Comparison of ENCODE assay signal across 8 mouse cellular contexts in the genomic region with DNA sequence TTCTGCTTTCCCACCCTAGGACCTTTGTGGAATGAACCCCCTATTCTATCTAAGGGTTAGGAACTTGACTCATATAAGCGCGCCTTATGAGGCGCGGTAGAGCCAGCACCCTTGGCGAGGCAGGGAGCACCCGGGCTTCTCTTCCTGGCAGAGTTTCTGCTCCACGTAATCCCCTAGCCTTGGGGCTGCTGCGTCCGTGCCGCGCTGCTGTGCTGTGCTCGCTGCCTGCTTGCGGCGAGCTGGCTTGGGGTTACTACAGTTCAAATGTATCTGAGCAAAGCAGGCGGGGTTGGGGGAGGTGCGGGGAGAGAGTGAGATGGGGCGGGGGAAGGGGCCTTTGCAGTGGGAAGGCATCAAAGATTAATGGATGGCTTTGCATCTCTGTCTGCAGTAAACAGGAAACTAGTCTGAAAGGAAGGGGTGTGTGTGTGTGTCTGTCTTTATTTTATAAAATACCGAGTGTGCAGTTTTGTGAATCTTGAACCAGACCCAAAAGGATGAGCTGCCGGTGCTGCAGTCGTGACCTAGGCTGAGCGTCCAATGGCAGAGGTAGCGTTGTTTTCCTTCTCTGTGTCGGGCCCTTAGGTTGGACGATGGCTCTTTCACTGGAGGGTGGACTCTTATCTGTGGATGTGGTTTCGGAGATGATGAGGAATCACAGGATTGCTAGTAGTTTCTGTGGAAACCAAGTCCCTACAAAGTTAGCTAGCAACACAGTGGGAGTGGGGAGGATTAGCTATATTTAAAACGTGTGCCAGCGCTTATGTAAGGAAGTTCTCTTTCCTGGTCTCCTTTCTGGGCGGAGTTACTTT. TPM values are rescaled to one million over a fixed set of nuclear protein-coding genes. Genes with fewer than 3 reads are reported as not detected.
DNase-seq lines count a peak whose midpoint lies in the region; ATAC-seq and TF ChIP-seq lines count a peak whose summit lies in the region.

No protein-coding gene starts in this region.

- peak overlapping the region; percentile 95 for H3K4me3 ChIP-seq in forebrain, embryonic 11.5 days (ENCODE audit: low read depth, low read length)
- H3K4me3 ChIP-seq in heart, embryonic 16.5 days (ENCODE audit: low read length), result peak overlapping the region; percentile 96
- H3K4me3 ChIP-seq in liver, embryonic 15.5 days (replicated peaks), result peak overlapping the region; percentile 97
- H3K4me3 ChIP-seq in neural tube, embryonic 12.5 days, result peak overlapping the region; percentile 98
- peak overlapping the region; percentile 95 for H3K4me3 ChIP-seq in stomach, postnatal 0 days (ENCODE audit: low read depth, low read length)

- TF ChIP-seq CTCF in stomach, postnatal 0 days (IDR thresholded peaks at IDR 0.05; ENCODE audit: low read depth), result no peak

- peak overlapping the region; percentile 90 for H3K27ac ChIP-seq in forebrain, embryonic 11.5 days (ENCODE audit: low read depth, low read length)
- H3K27ac ChIP-seq in heart, embryonic 16.5 days (ENCODE audit: low read length), result peak overlapping the region; percentile 90
- peak overlapping the region; percentile 99 for H3K27ac ChIP-seq in liver, embryonic 15.5 days (replicated peaks)
- peak overlapping the region; percentile 87 for H3K27ac ChIP-seq in neural tube, embryonic 12.5 days
- peak overlapping the region; percentile 93 for H3K27ac ChIP-seq in stomach, postnatal 0 days (replicated peaks)

- ATAC-seq in CD4-positive, CD25-positive, alpha-beta regulatory T cell, adult 4 months, result peak; percentile 77
- peak; percentile 88 for ATAC-seq in forebrain, embryonic 11.5 days (replicated peaks; ENCODE audit: low FRiP score)
- peak; percentile 90 for ATAC-seq in heart, embryonic 16.5 days (replicated peaks; ENCODE audit: extremely low read depth, insufficient read depth, low FRiP score)
- peak; percentile 84 for ATAC-seq in liver, embryonic 15.5 days (ENCODE audit: insufficient read depth)
- peak; percentile 89 for ATAC-seq in neural tube, embryonic 12.5 days (ENCODE audit: low FRiP score, low read depth)
- peak; percentile 68 for ATAC-seq in stomach, postnatal 0 days (ENCODE audit: low FRiP score, low TSS enrichment)

- H3K9ac ChIP-seq in forebrain, embryonic 11.5 days (ENCODE audit: low read length), result peak overlapping the region; percentile 95
- H3K9ac ChIP-seq in heart, embryonic 16.5 days (ENCODE audit: low read length), result peak overlapping the region; percentile 98
- H3K9ac ChIP-seq in liver, embryonic 15.5 days, result peak overlapping the region; percentile 98
- peak overlapping the region; percentile 97 for H3K9ac ChIP-seq in neural tube, embryonic 12.5 days
- H3K9ac ChIP-seq in stomach, postnatal 0 days (ENCODE audit: low read length), result peak overlapping the region; percentile 84

- no peaks in the 10 kb centered on the region for H3K36me3 ChIP-seq in forebrain, embryonic 11.5 days (ENCODE audit: control insufficient read depth, insufficient read depth, low read length)
- peaks cover 5% of the 10 kb centered on the region for H3K36me3 ChIP-seq in heart, embryonic 16.5 days (ENCODE audit: control insufficient read depth, insufficient read depth)
- H3K36me3 ChIP-seq in liver, embryonic 15.5 days (replicated peaks), result peaks cover 25% of the 10 kb centered on the region
- peaks cover 6% of the 10 kb centered on the region for H3K36me3 ChIP-seq in neural tube, embryonic 12.5 days
- H3K36me3 ChIP-seq in stomach, postnatal 0 days (ENCODE audit: control insufficient read depth, insufficient read depth, low read length), result 0 out of 2 replicates have a peak, but pooled peaks cover 2% of the 10 kb centered on the region

- no peak for TF ChIP-seq EP300 in stomach, postnatal 0 days (optimal IDR thresholded peaks at IDR 0.05)

- under 1% methylated on average over 28 of the region's 28 CpGs for WGBS in forebrain, embryonic 11.5 days
- under 1% methylated on average over 28 of the region's 28 CpGs for WGBS in heart, embryonic 16.5 days
- under 1% methylated on average over 28 of the region's 28 CpGs for WGBS in liver, embryonic 15.5 days (ENCODE audit: insufficient replicate concordance)
- WGBS in neural tube, embryonic 12.5 days, result under 1% methylated on average over 28 of the region's 28 CpGs
- WGBS in stomach, postnatal 0 days, result 1% methylated on average over 28 of the region's 28 CpGs

- peak; percentile 54 for DNase-seq in c-Kit-positive CD71-negative TER-119-negative erythroid progenitor cells, embryonic 14.5 days (ENCODE audit: low read depth)
- peak; percentile 89 for DNase-seq in forebrain, embryonic 11.5 days (ENCODE audit: low spot score)
- peak; percentile 87 to 90 for DNase-seq in kidney, postnatal 36 days
- DNase-seq in stomach, postnatal 0 days (ENCODE audit: low spot score), result peak; percentile 68

- peak overlapping the region; percentile 90 for H3K4me2 ChIP-seq in forebrain, embryonic 11.5 days (ENCODE audit: low read depth, low read length, severe bottlenecking)
- peak overlapping the region; percentile 88 for H3K4me2 ChIP-seq in heart, embryonic 16.5 days (ENCODE audit: low read depth, low read length)
- H3K4me2 ChIP-seq in liver, embryonic 15.5 days, result peak overlapping the region; percentile 91
- peak overlapping the region; percentile 86 for H3K4me2 ChIP-seq in neural tube, embryonic 12.5 days (replicated peaks)
- H3K4me2 ChIP-seq in stomach, postnatal 0 days (replicated peaks; ENCODE audit: low read depth), result peak overlapping the region; percentile 78

- H3K4me1 ChIP-seq in forebrain, embryonic 11.5 days (replicated peaks; ENCODE audit: control insufficient read depth, insufficient read depth, low read length), result 0 out of 2 replicates have a peak, but pooled peaks cover 3% of the 10 kb centered on the region
- H3K4me1 ChIP-seq in heart, embryonic 16.5 days (ENCODE audit: control insufficient read depth, insufficient read depth, low read length), result peaks cover 17% of the 10 kb centered on the region
- H3K4me1 ChIP-seq in liver, embryonic 15.5 days (replicated peaks), result peaks cover 69% of the 10 kb centered on the region
- peaks cover 16% of the 10 kb centered on the region for H3K4me1 ChIP-seq in neural tube, embryonic 12.5 days
- H3K4me1 ChIP-seq in stomach, postnatal 0 days (replicated peaks; ENCODE audit: control insufficient read depth, insufficient read depth), result 0 out of 2 replicates have a peak, but pooled peaks cover 4% of the 10 kb centered on the region

- no peaks in the 10 kb centered on the region for H3K27me3 ChIP-seq in forebrain, embryonic 11.5 days (ENCODE audit: control insufficient read depth, insufficient read depth, low read length)
- H3K27me3 ChIP-seq in heart, embryonic 16.5 days (ENCODE audit: control insufficient read depth, insufficient read depth, low read length), result no peaks in the 10 kb centered on the region
- no peaks in the 10 kb centered on the region for H3K27me3 ChIP-seq in liver, embryonic 15.5 days
- H3K27me3 ChIP-seq in neural tube, embryonic 12.5 days (replicated peaks), result no peaks in the 10 kb centered on the region
- no peaks in the 10 kb centered on the region for H3K27me3 ChIP-seq in stomach, postnatal 0 days (ENCODE audit: control insufficient read depth, insufficient read depth, low read length)

- no peaks in the 10 kb centered on the region for H3K9me3 ChIP-seq in forebrain, embryonic 11.5 days (ENCODE audit: control insufficient read depth, low read length)
- H3K9me3 ChIP-seq in heart, embryonic 16.5 days (replicated peaks; ENCODE audit: control insufficient read depth, low read length), result no peaks in the 10 kb centered on the region
- H3K9me3 ChIP-seq in liver, embryonic 15.5 days (replicated peaks), result no peaks in the 10 kb centered on the region
- H3K9me3 ChIP-seq in neural tube, embryonic 12.5 days, result no peaks in the 10 kb centered on the region
- no peaks in the 10 kb centered on the region for H3K9me3 ChIP-seq in stomach, postnatal 0 days (ENCODE audit: control insufficient read depth, low read length)

RNA-seq across cellular contexts. Expression of gene Rnf145, which starts 1.4 kb away (rescaled TPM):
- polyA plus RNA-seq in CD4-positive, CD25-positive, alpha-beta regulatory T cell, adult 4 months (2017; shearing (Covaris generic)), result 10 to 100 TPM; 54.0 to 64.9 TPM
- polyA plus RNA-seq in forebrain, embryonic 11.5 days (2014; fragmentation: Nextera tagmentation; extraction: Ambion mirVana), result 123 and 124 TPM in 2 replicates
- polyA plus RNA-seq in heart, embryonic 16.5 days (2015; fragmentation: Nextera tagmentation; extraction: Ambion mirVana), result 50.5 and 53.5 TPM in 2 replicates
- polyA plus RNA-seq in liver, embryonic 15.5 days (2015; fragmentation: Nextera tagmentation; extraction: Ambion mirVana), result 53.5 and 59.8 TPM in 2 replicates
- polyA plus RNA-seq in neural tube, embryonic 12.5 days (2016; fragmentation: Nextera tagmentation; extraction: Ambion mirVana), result 135 and 143 TPM in 2 replicates
- polyA plus RNA-seq in stomach, postnatal 0 days (2015; fragmentation: Nextera tagmentation; extraction: Ambion mirVana), result 29.5 and 30.5 TPM in 2 replicates

RNA-seq across cellular contexts. Expression of gene Ublcp1, which starts 49.9 kb away (rescaled TPM):
- 10 to 100 TPM; 44.1 to 58.3 TPM for polyA plus RNA-seq in CD4-positive, CD25-positive, alpha-beta regulatory T cell, adult 4 months (2017; shearing (Covaris generic))
- polyA plus RNA-seq in forebrain, embryonic 11.5 days (2014; fragmentation: Nextera tagmentation; extraction: Ambion mirVana), result 66.0 and 68.3 TPM in 2 replicates
- 44.3 and 44.5 TPM in 2 replicates for polyA plus RNA-seq in heart, embryonic 16.5 days (2015; fragmentation: Nextera tagmentation; extraction: Ambion mirVana)
- polyA plus RNA-seq in liver, embryonic 15.5 days (2015; fragmentation: Nextera tagmentation; extraction: Ambion mirVana), result 42.5 and 42.9 TPM in 2 replicates
- polyA plus RNA-seq in neural tube, embryonic 12.5 days (2016; fragmentation: Nextera tagmentation; extraction: Ambion mirVana), result 65.9 and 70.8 TPM in 2 replicates
- 34.5 and 36.9 TPM in 2 replicates for polyA plus RNA-seq in stomach, postnatal 0 days (2015; fragmentation: Nextera tagmentation; extraction: Ambion mirVana)

Comparison
In these comparisons a context has a peak if more than half of its experiments do, and no peak if none do; other contexts are left out.
1. Peak in every context shown above with its lines: DNase-seq, ATAC-seq, H3K4me3 ChIP-seq and H3K27ac ChIP-seq.